Mouse (Mus musculus) layer of hippocampus, adult 8-10 months (tissue): ENCODE measurements around the gene Tufm. TPM values are rescaled to one million over a fixed set of nuclear protein-coding genes. Genes with fewer than 3 reads are reported as not detected.

Experiments
- DNase-seq, 2 experiments: peaks; one replicate each; pipeline ENCODE4 v3.0.0; 2022; ENCODE audit warnings: low spot score in 2 of 2
- total RNA-seq, 4 experiments: library from RNA; stranded (reverse); gene quantifications; 2 replicates each; pipeline ENCODE4 v1.2.4; 2022

Gene Tufm
- total RNA-seq, 4 experiments from 2014 or later = 68.9 to 84.1 (median 80.1) TPM

DNA sequence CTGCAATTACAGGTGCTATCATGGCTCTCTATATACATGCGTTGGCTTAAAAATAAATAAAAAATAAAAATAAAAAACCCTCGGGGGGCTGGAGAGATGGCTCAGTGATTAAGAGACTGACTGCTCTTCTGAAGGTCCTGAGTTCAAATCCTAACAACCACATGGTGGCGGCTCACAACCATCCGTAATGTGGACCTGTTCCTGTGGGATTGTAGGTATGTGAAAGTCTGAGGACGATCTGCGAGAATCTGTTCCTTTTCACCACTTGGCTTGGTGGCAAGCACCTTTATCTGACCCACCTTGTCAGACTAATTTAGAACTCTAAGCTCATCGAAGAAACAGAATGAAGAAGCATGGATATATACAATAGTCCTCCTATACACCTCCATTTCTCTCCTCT lies 12.3 kb downstream of the Tufm start:
- no peak for DNase-seq

GRCm38 (mm10) chr7:126501684-126502022 lies 14.5 kb downstream of the Tufm start:
- no peak for DNase-seq

DNA sequence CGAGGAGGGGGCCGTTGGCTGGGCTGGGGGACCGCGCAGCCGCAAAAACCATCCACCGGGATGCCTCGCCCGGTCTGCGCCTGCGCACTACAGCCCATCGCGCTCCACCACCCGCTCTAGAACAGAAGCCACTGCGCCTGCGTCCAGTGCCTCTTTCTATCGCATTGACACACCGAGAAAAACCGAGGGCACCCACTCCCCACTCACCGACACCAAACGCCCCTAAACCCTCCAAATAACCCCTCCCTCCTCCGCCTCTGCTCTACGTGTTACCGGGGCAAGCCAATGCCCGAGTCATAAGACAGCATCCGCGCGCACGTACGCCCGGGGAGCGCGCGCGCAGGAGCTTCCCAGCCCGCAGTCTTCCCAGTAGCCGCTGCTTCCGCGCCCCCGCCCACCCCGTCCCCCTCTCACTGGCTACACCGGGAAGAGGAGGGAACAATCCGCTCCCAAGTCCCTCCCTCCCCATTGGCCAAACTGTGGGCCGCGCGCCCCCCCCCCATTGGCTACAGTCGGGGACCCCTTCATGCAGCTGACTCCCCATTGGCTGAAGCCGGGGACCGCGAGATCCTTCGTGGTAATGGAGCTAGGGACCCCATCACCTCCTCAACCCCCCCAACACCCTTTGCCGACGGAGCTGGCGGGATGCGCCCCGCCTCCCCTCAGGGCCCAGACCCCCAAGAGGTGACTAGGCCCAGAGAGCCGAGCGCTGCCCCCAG lies 15.0 kb downstream of the Tufm start:
- peak; percentile 91 to 93 for DNase-seq

GRCm38 (mm10) chr7:126502751-126503150 lies 15.6 kb downstream of the Tufm start:
- no peak for DNase-seq

DNA sequence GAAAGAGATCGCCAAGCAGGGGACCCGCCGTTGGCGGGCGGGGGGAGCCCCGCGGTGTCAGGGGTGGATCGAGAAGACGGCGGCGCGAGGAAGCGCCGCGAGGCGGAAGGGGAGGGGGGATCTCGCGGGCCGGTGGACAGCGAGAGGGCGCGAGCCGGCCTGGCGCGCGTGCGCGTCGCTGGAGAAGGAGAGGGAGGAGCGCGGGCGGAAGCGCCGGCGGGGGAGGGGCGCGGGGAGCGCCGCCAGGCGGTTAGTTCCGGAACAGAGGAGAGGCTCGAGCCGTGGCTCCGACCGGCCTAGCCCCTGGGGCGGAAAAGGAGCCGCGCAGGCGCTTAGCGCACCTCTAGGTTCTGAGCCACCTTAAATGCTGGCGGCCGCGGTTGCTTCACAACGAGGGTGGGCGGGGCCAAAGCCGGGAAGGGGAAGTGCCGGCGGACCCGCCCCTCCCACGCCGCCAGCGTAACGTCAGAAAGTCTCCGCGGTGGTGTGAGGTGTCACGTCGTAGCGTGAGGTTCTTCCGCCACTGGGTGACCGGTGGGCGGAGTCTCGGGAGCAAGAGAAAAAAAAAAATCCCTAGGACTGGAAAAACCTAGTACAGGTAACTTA lies 16.2 kb downstream of the Tufm start, which contains the start of gene Atxn2l:
TSS of gene Atxn2l (minus strand) at position 165 of the 606 bp plus-strand sequence.
- DNase-seq = peak; percentile 97 to 98

DNA sequence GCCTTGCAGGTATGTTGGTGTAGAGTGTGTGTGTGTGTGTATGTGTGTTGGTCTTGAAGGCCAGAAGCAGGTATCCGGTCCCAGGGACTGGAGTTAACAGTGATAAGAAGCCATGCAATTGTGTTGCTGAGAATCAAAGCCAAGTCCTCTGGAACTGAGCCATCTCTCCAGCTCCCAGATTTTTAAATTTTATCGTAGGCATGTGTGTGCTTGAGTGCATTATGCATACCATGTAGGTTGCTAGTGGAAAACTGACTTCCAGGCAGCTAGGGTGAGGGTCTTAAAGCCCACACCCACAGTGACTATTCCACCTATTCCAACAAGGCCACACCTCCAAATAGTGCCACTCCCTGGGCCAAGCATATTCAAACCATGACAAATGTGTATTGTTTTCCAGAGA lies 17.8 kb downstream of the Tufm start:
- no peak for DNase-seq

- no peak for DNase-seq
Observed at GRCm38 (mm10) chr7:126507126-126507778, 20.1 kb downstream of the Tufm start.

- DNase-seq = no peak
Observed at GRCm38 (mm10) chr7:126511287-126511686, 24.1 kb downstream of the Tufm start.

- no peak for DNase-seq
Observed at GRCm38 (mm10) chr7:126518261-126518941, 31.2 kb downstream of the Tufm start.

- peak in 1 of 2 experiments; percentile 34 for DNase-seq
Observed at GRCm38 (mm10) chr7:126519513-126519912, 32.4 kb downstream of the Tufm start.

GRCm38 (mm10) chr7:126523316-126523715 lies 36.2 kb downstream of the Tufm start:
- no peak for DNase-seq

DNA sequence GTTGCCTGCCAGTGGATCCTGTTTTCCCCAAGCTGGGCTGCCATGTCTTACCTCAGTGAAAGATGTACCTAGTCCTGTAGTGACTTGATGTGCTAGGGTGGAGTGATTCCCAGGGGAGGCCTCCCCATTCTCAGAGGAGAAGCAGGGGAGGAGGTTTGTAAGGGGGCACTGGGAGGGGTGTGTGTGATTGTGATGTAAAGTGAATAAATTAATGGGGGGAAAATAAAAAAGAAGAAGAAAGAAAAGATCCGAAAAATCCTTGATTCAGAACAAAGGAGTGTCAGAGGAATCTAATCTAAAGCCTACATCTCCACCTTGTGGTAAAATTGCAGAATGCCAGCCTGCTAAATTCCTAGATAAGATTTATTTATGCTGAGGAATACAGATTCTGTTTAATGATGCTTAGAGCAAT lies 41.0 kb downstream of the Tufm start:
- DNase-seq = no peak

DNA sequence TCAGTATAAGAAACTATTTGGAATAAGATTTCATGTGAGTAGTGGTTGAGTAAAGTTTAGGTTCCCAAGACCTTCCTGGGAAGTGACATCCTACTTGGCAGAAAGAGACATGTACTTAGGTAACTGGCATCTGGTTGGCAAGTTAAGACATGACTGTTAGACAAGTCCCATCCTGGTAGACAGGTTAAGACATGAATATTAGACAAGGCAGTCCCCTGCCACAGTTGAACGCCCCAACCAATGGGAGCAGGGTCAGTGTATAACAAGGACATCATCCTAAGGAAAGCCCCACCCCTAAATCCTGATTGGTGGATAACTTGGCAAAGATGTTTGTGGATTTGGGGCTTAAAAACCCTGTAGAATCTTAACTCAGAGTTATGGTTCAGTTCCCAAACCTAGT lies 46.3 kb downstream of the Tufm start:
- DNase-seq = no peak

DNA sequence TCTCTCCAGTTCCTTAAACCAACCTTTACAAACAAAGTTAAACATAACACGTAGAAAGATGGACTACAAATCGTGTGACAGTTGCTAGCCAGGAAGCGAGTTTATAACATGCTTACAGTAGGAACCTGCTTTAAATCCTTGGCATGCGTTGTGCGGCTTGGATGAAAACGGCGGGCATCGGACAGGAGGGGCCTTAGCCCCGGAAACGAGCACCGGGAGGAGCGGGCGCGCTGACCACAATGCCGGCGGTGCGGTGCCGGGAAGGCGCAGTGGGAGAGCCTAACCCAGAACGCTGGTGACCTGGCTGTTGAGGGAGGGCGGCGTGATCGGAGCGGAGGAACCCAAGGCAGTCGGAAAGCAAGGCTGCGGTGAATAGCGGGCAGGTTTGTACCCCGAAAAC lies 48.6 kb downstream of the Tufm start:
- DNase-seq = no peak

- no peak for DNase-seq
Observed at GRCm38 (mm10) chr7:126536466-126536865, 49.3 kb downstream of the Tufm start.

- peak in 1 of 2 experiments; percentile 14 for DNase-seq
Observed at GRCm38 (mm10) chr7:126537820-126538585, 50.8 kb downstream of the Tufm start.

Other genes starting within 250 kb of the Tufm start
- 10 to 100 TPM; 56.4 to 75.1 (median 65.6) TPM for gene Sbk1, start 214.7 kb upstream of the Tufm start, total RNA-seq
- gene Lat, start 117.8 kb upstream of the Tufm start, total RNA-seq = 1 to 10 TPM in 3 of 4 experiments, under 1 TPM in 1; 0.98 to 2.5 (median 1.7) TPM
- gene Spns1, start 109.9 kb upstream of the Tufm start, total RNA-seq = 100 to 1,000 TPM in 1 of 4 experiments, 10 to 100 TPM in 3; 84.2 to 104 (median 93.7) TPM
- gene Nfatc2ip, start 90.6 kb upstream of the Tufm start, total RNA-seq = 1 to 10 TPM; 5.2 to 8.0 (median 6.2) TPM
- not detected for gene Cd19, start 72.5 kb upstream of the Tufm start, total RNA-seq
- gene Rabep2, start 58.6 kb upstream of the Tufm start, total RNA-seq = 10 to 100 TPM; 15.6 to 22.1 (median 17.1) TPM
- 1 to 10 TPM in 3 of 4 experiments, under 1 TPM in 1; 0.99 to 5.6 (median 1.2) TPM for gene Atp2a1, start 24.3 kb upstream of the Tufm start, total RNA-seq
- 10 to 100 TPM; 66.0 to 70.3 (median 67.3) TPM for gene Sh2b1, start 11.9 kb upstream of the Tufm start, total RNA-seq
- 100 to 1,000 TPM; 113 to 133 (median 125) TPM for gene Atxn2l, start 16.1 kb downstream of the Tufm start, total RNA-seq
- gene Eif3c, start 79.0 kb downstream of the Tufm start, total RNA-seq = 100 to 1,000 TPM; 166 to 196 (median 174) TPM
- 1 to 10 TPM in 2 of 4 experiments, under 1 TPM in 2; 0.41 to 3.3 (median 1.6) TPM for gene Apobr, start 97.6 kb downstream of the Tufm start, total RNA-seq
- gene Cln3, start 98.5 kb downstream of the Tufm start, total RNA-seq = 10 to 100 TPM; 31.7 to 46.5 (median 42.0) TPM
- not detected for gene Il27, start 107.6 kb downstream of the Tufm start, total RNA-seq
- gene Nupr1, start 143.5 kb downstream of the Tufm start, total RNA-seq = 10 to 100 TPM; 10.4 to 15.3 (median 13.2) TPM
- gene Sgf29, start 161.9 kb downstream of the Tufm start, total RNA-seq = 10 to 100 TPM; 21.7 to 34.8 (median 33.7) TPM
- gene Sult1a1, start 189.1 kb downstream of the Tufm start, total RNA-seq = 10 to 100 TPM in 1 of 4 experiments, 1 to 10 TPM in 3; 6.6 to 13.0 (median 8.6) TPM
- 100 to 1,000 TPM in 1 of 4 experiments, 10 to 100 TPM in 3; 73.9 to 105 (median 92.5) TPM for gene Bola2, start 208.0 kb downstream of the Tufm start, total RNA-seq
- 10 to 100 TPM; 19.7 to 21.0 (median 20.1) TPM for gene Slx1b, start 208.4 kb downstream of the Tufm start, total RNA-seq
- 100 to 1,000 TPM; 119 to 166 (median 141) TPM for gene Coro1a, start 220.4 kb downstream of the Tufm start, total RNA-seq